Mouse (Mus musculus) natural killer cell, adult 2 months (primary cell): ENCODE measurements around the gene Krt39.
A peak's percentile ranks its signal among the peaks of the same experiment; 100 is the strongest.

ENCODE experiments used
- DNase-seq, 2 experiments: peaks; one replicate each; pipeline ENCODE4 v3.0.0; 2022; ENCODE audit warnings: low spot score in 2 of 2

The Krt39 gene

DNA sequence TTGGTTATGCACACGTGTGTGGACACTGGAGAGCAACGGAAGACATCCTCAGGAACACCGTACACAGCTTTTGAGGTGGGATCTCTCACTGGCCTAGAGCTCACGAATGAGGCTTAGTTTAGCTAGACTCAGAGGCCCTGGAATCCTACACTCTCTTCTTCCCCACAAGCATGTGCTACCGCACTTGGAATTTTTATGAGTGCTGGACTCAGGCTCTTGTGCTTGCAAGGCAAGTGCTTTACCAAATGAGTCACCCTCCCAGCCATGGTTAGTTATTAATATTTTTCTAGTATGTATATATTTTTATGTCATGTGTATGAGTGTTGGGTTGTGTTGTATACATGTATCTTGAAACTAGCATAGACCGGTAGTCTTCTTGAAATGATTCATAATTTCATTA is 49.2 kb downstream of the Krt39 start:
- no peak for DNase-seq

GRCm38 (mm10) chr11:99469228-99469627 is 51.9 kb downstream of the Krt39 start:
- no peak for DNase-seq

GRCm38 (mm10) chr11:99468566-99468965 is 52.6 kb downstream of the Krt39 start:
- no peak for DNase-seq

- DNase-seq, result no peak
These were observed 54.8 kb downstream of the Krt39 start for GRCm38 (mm10) chr11:99466316-99466715.

DNA sequence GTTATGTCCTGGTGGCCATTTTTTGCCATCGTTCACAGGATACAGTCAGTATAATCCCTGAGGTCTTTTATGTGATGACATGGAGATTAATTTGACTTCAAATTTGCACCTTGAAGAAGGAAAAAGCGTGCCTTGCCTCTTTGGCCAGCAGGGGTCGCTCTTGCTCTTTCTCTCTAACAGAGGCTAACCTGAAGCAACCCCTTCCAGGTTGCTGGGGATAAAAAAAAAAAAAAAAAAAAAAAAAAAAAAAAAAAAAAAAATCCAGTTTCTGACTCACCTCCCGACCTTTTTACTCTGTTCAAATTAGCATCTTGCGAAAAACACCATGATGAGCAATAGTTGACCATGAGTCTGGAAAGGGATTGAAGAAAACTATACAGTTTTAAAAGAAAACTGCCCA is 56.3 kb downstream of the Krt39 start:
- peak; percentile 22 to 51 for DNase-seq
